Mouse (Mus musculus): ENCODE data around the gene Ccdc137. TPM values are rescaled to one million over a fixed set of nuclear protein-coding genes. Genes with fewer than 3 reads are reported as not detected.
A peak's percentile ranks its signal among the peaks of the same experiment; 100 is the strongest.

The Ccdc137 gene
- total RNA-seq, 2 experiments from 2014 or later = 28.4 to 28.5 TPM

- Histone ChIP-seq H3K4me3 (peak overlapping the region; percentile 99), H3K27ac (peak overlapping the region; percentile 72)
- TF ChIP-seq CTCF (IDR thresholded peaks at IDR 0.05) = peak; percentile 3
- no peak for DNase-seq (ENCODE audit: extremely low spot score in 1 of 2, low spot score in 2 of 2)
- intact Hi-C loops (cut with DNase I) = no loop called here
Measured at GRCm38 (mm10) chr11:120492024-120492877, 34.3 kb downstream of the Ccdc137 start.

- Histone ChIP-seq H3K4me3 (no peak overlapping the region; the same call in 1 of the 2 replicates), H3K27ac (no peak overlapping the region)
- TF ChIP-seq CTCF (IDR thresholded peaks at IDR 0.05) = no peak
- intact Hi-C loops (cut with DNase I) = no loop called here
- DNase-seq (ENCODE audit: extremely low spot score in 1 of 2, low spot score in 2 of 2) = no peak
Measured at GRCm38 (mm10) chr11:120492878-120493203, 34.9 kb downstream of the Ccdc137 start.

DNA sequence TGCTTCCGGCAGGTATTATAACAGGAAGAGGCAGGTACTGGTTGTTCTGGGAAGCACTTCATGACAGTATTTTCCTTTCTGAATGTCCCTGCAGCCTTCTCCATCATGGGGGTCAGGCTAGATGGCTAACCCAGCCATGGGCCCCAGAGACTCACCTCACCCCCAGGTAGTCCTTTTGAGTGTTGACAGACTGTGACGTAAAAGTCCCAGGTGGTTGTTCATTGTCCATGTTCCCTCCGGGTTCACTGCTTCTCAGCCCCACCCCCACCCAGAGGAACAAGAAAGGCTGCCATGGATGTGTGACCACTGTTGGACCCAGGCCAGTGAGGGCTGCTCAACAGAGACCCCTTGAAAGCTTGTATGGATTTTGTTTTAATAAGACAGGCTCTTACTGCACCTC is 35.4 kb downstream of the Ccdc137 start:
- H3K27ac ChIP-seq = no peak overlapping the region
- no peak overlapping the region for H3K4me3 ChIP-seq
- intact Hi-C loops (cut with DNase I) = no loop called here
- no peak for TF ChIP-seq CTCF (IDR thresholded peaks at IDR 0.05)
- no peak for DNase-seq (ENCODE audit: extremely low spot score in 1 of 2, low spot score in 2 of 2)

DNA sequence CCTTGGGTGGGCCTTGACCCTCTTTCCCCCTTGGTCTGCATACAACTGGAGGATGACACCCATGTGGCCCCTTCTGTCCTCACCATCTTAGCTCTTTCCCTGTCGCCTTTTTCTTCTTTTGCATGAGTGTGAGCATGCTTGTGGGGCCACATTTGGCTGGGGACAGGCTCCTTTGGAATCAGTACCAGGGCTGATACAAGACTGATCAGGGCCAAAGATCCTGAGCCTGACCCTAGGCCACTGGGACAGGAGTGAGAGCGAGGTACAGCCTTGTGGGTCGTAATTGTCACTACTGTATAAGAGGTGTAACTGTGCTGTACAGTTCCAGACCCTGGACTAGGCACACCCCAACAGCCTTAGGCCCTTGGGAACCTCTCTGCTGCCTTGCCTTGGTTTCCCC is 36.0 kb downstream of the Ccdc137 start:
- no peak for TF ChIP-seq CTCF (IDR thresholded peaks at IDR 0.05)
- no peak overlapping the region for H3K4me3 ChIP-seq
- no peak overlapping the region for H3K27ac ChIP-seq
- intact Hi-C loops (cut with DNase I) = no loop called here
- DNase-seq (ENCODE audit: extremely low spot score in 1 of 2, low spot score in 2 of 2) = no peak

GRCm38 (mm10) chr11:120497436-120497835 is 39.5 kb downstream of the Ccdc137 start:
- Histone ChIP-seq H3K27ac (no peak overlapping the region), H3K4me3 (no peak overlapping the region)
- intact Hi-C loops (cut with DNase I) = no loop called here
- TF ChIP-seq CTCF (IDR thresholded peaks at IDR 0.05) = no peak
- no peak for DNase-seq (ENCODE audit: extremely low spot score in 1 of 2, low spot score in 2 of 2)

DNA sequence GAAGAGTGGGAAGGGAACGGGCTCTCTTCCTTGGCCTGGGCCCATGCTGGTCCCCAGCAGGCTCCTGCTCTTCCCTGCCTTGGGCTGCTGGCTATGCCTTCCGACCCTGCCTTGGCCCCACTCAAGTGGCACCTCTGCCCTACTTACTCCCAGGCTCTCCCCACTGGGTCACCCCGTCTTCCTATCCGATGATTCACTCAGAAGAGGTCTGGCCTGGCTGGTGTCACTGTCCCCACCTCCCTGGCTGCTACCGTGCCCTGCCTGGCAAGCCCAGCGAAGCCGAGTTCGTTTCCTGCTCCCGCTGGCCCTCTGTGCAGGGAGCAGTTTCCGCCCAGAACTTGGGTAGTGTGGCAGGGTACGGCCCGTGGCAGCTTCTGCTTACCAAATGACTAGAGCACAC is 40.3 kb downstream of the Ccdc137 start:
- no peak for DNase-seq (ENCODE audit: extremely low spot score in 1 of 2, low spot score in 2 of 2)

GRCm38 (mm10) chr11:120498891-120499290 is 41.0 kb downstream of the Ccdc137 start:
- no peak overlapping the region for H3K4me3 ChIP-seq
- TF ChIP-seq CTCF (IDR thresholded peaks at IDR 0.05) = no peak
- no peak overlapping the region for H3K27ac ChIP-seq
- no peak for DNase-seq (ENCODE audit: extremely low spot score in 1 of 2, low spot score in 2 of 2)
- intact Hi-C loops (cut with DNase I) = no loop called here

More for the DNA sequence above, 40.3 kb downstream of the Ccdc137 start:
- Histone ChIP-seq H3K4me3 (no peak overlapping the region), H3K27ac (no peak overlapping the region)
- intact Hi-C loops (cut with DNase I) = no loop called here
- TF ChIP-seq CTCF (IDR thresholded peaks at IDR 0.05) = no peak

DNA sequence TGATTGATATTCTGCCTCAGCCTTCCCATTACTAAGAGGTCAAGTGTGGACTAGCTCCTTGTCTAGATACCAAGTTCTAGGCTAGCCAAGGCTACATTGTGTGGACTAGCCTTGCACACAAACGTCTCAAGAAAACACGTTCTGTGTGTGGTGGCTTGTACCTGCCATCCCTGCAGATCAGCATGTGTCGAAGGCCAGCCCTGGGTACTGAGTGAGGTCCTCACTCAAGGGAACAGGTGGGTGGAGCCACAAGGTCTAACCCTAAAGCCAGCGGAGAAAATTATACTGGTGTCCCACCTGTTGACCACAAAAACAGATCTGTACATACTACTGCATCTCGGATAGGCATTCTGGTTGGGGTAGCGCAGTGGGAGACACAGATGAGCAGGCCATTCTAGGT is 42.0 kb downstream of the Ccdc137 start:
- no peak for DNase-seq (ENCODE audit: extremely low spot score in 1 of 2, low spot score in 2 of 2)
- intact Hi-C loops (cut with DNase I) = no loop called here
- no peak for TF ChIP-seq CTCF (IDR thresholded peaks at IDR 0.05)
- no peak overlapping the region for H3K27ac ChIP-seq
- no peak overlapping the region for H3K4me3 ChIP-seq

DNA sequence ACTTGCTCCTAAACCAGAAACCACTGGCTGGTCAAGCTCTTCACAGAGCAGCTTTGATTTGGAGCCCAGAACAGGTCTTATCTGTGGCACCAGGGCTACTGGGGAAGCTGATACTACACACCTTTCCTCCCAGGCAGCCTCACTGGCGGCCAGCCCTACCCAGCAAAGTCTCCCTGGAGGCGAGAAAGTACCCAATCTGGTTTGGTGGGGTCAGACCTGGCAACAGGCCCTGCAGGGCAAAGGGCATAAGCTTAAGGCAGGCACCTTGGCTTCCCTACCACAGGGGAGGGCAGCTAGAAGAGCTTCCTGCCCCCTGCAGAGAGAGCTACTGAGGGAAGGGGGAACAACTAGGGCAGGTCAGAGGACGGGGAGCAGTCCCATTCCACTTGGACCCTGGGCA is 42.4 kb downstream of the Ccdc137 start:
- intact Hi-C loops (cut with DNase I) = no loop called here

DNA sequence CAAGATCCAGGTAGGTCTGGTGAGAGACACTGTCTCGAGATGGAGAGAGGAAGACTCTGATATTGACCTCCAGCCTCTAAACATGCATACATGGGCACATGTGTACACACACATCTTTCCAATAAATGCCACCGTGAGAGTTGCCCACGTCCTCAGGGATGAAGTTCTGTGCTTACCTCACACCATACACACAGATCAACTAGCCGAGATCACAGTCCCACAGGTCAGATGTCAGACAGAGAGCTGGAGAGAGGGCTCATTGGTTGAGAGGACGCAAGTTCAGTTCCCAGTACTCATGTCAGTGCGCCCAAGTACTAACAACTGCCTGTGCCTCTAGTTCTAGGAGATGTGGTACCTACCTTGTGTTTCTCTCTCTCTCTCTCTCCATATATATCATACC is 43.1 kb downstream of the Ccdc137 start:
- no peak for TF ChIP-seq CTCF (IDR thresholded peaks at IDR 0.05)
- DNase-seq (ENCODE audit: extremely low spot score in 1 of 2, low spot score in 2 of 2) = no peak
- Histone ChIP-seq H3K27ac (no peak overlapping the region), H3K4me3 (no peak overlapping the region)
- intact Hi-C loops (cut with DNase I) = no loop called here

More for the DNA sequence above, 42.4 kb downstream of the Ccdc137 start:
- DNase-seq (ENCODE audit: extremely low spot score in 1 of 2, low spot score in 2 of 2) = no peak
- Histone ChIP-seq H3K4me3 (no peak overlapping the region), H3K27ac (no peak overlapping the region)
- TF ChIP-seq CTCF (IDR thresholded peaks at IDR 0.05) = no peak

DNA sequence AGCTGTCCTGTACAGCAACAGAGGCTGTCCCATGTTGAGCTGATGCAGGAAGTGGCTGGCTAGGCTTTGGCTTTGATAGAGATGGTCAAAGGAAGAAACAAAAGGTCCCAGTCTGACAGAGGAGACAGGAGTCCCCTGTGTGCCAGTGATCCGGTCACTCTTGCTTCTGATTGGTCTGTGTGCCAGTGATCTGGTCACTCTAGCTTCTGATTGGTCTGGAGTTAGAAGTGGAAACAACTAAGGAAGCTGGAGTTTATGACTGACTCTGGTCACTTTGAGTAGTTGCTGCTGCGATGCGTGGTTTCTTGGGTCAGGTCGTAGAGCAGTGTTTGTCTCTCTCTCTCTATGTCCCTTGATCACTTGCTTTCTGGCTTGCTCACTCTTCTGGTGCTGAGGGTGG is 43.8 kb downstream of the Ccdc137 start:
- no peak for DNase-seq (ENCODE audit: extremely low spot score in 1 of 2, low spot score in 2 of 2)
- intact Hi-C loops (cut with DNase I) = no loop called here
- TF ChIP-seq CTCF (IDR thresholded peaks at IDR 0.05) = no peak

GRCm38 (mm10) chr11:120505661-120506060 is 47.7 kb downstream of the Ccdc137 start:
- Histone ChIP-seq H3K4me3 (no peak overlapping the region), H3K27ac (no peak overlapping the region)
- no peak for TF ChIP-seq CTCF (IDR thresholded peaks at IDR 0.05)
- intact Hi-C loops (cut with DNase I) = no loop called here
- DNase-seq (ENCODE audit: extremely low spot score in 1 of 2, low spot score in 2 of 2) = no peak

More for the DNA sequence above, 43.8 kb downstream of the Ccdc137 start:
- Histone ChIP-seq H3K4me3 (no peak overlapping the region), H3K27ac (no peak overlapping the region)

GRCm38 (mm10) chr11:120506899-120507298 is 49.0 kb downstream of the Ccdc137 start:
- no peak overlapping the region for H3K4me3 ChIP-seq
- no peak for DNase-seq (ENCODE audit: extremely low spot score in 1 of 2, low spot score in 2 of 2)
- intact Hi-C loops (cut with DNase I) = no loop called here
- TF ChIP-seq CTCF (IDR thresholded peaks at IDR 0.05) = peak; percentile 48
- no peak overlapping the region for H3K27ac ChIP-seq

All from left cerebral cortex, adult 2 months (tissue).